Mouse (Mus musculus): ENCODE results near the gene Nobox. TPM values are rescaled to one million over a fixed set of nuclear protein-coding genes. Genes with fewer than 3 reads are reported as not detected.
A peak's percentile ranks its signal among the peaks of the same experiment; 100 is the strongest.

Gene Nobox
- total RNA-seq, 2 experiments from 2014 or later = 0.34 TPM; not detected in 1

GRCm38 (mm10) chr6:43278247-43278646, 31.1 kb downstream of the Nobox start:
- no peak for DNase-seq (ENCODE audit: low spot score in 2 of 2)

DNA sequence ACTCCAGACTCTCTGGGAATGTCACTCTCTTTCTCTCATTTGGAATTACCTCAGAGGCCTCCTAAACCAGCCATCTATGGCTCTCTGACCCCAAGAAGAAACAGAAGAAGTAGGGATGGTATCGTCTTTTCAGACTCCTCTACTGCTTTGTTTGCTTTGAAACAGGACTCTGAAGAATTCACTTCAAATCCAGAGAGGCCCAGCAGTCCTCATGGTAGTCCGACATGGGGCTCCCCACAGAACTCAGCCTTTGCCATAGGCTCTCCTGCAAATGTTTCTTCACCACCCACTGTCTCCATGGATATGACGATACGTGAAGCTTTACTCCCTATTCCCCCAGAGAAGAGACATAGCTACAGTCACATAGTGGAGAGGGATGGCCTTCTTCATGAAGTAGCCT, 35.2 kb downstream of the Nobox start:
- no peak for DNase-seq (ENCODE audit: low spot score in 2 of 2)

GRCm38 (mm10) chr6:43272597-43272996, 36.8 kb downstream of the Nobox start:
- DNase-seq (ENCODE audit: low spot score in 2 of 2) = no peak

DNA sequence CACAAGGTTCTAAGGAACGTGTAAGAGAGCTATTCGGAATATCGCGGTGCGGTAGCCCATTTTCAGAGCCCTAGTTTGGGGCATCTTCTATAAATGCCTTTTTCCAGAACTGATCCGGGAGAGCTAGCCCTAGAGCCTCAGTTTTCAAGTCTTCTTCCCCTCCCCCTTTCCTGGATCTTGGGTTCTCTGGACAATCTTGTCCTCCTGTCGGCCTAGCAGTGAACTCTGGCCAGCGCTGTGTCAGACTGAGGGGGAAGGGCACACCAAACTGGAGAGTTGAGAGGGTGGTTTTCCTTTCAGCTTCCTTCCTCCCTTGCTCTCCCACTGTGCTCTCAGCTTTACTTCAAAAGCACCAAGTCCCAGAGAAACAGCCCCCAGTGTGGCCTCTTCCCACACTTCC, 43.0 kb downstream of the Nobox start:
- no peak for DNase-seq (ENCODE audit: low spot score in 2 of 2)

DNA sequence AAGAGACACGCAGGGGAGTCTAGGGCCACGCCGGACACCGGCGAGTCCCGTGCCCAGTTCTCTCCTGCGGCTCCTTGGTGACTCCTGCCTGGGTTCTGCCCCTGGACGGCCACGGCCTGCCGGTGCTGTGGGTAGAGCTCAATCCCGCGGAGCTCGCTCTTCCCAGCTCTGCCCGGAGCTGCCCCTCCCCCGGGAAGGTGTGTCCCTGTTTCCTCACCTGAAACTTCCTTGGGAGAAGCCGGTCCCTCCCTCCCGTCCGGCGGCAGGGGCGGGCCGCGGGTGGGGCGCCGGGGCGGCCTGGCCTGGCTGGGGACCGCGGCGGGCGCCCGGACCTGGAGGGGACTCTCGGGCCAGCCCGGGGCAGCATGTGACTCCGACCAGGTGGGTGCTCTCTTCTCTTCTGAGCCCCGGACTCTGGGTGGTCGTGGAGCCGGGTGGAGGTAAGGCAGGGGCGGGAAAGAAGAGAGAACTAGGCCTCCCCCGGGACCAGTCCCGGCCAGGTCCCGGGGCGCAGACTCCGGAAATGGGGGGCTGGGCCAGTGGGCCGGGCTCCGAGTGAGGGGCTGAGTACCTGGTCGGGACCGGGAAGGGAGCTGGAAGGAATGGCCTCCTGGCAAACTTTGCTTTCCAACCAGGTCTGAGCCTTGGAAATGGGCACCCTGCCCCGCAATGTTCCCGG, 43.9 kb downstream of the Nobox start, which contains the start of gene Arhgef5:
Gene Arhgef5 (plus strand): TSS at position 220 of the 679 bp plus-strand sequence.
- peak; percentile 9 to 15 for DNase-seq (ENCODE audit: low spot score in 2 of 2)

GRCm38 (mm10) chr6:43260756-43261155, 48.6 kb downstream of the Nobox start:
- no peak for DNase-seq (ENCODE audit: low spot score in 2 of 2)

DNA sequence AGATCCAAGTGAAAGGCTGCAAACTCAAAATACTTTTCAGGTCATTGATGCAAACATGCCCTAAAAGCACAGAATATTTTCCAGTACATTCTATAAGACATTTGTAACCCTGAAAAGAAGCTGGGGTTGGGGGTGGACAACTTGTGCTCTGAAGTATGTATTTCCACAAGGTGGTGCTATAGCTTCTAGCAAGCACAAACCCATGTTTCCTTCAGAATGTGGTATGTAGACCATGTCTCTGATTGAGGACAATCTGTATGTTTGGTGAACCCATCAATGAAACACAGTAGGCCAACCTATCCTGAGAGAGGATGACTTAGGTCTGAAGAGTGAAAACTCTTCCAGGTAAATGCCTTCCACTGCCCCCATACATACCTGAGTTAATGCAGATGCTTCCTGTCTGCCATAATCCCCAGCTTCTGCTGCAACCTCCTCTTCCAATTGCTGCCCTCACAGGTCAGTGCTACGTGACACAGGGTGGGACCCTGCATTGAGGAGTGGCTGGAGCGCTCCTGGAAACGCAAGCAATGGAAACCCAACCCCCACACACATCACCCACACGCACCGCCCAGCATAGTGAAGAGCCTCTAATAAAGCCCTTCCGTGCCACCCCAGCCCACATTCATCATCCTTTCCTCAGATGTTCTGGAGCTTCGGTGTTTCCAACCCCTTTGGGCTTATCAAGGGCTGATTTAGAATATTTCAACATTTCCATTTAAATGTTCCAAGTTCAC, 55.0 kb downstream of the Nobox start:
- DNase-seq (ENCODE audit: low spot score in 2 of 2) = no peak

Other genes with a start within 250 kb of the Nobox start
- not detected for gene Olfr441, start 203.2 kb downstream of the Nobox start, total RNA-seq (2021)
- gene Olfr237-ps1, start 163.0 kb downstream of the Nobox start, total RNA-seq (2021) = not detected
- not detected for gene Olfr437, start 146.3 kb downstream of the Nobox start, total RNA-seq (2021)
- gene Olfr13, start 137.4 kb downstream of the Nobox start, total RNA-seq (2021) = not detected
- gene Olfr435, start 112.4 kb downstream of the Nobox start, total RNA-seq (2021) = not detected
- gene Olfr434, start 96.5 kb downstream of the Nobox start, total RNA-seq (2021) = not detected
- not detected for gene Olfr47, start 78.0 kb downstream of the Nobox start, total RNA-seq (2021)
- 10 to 100 TPM; 17.1 to 22.2 TPM for gene Arhgef5, start 44.0 kb downstream of the Nobox start, total RNA-seq (2021)